Mouse (Mus musculus) neural tube, embryonic 14.5 days (tissue): ENCODE measurements around the gene Fam208a. TPM values are rescaled to one million over a fixed set of nuclear protein-coding genes. Genes with fewer than 3 reads are reported as not detected.

Experiments
- ATAC-seq: fragments of 200-750 bp; cut with Nextera tagmentation; 2 replicates; pipeline ENCODE4 v1.8.0; 2017; ENCODE audit warnings: low read depth, mild to moderate bottlenecking, moderate TSS enrichment, moderate library complexity
- H3K27ac ChIP-seq: fragments of 300-500 bp; sonication (generic); 2 replicates; pipeline ENCODE4 v1.5.1; 2014; ENCODE audit warnings: low read depth, mild to moderate bottlenecking, control low read depth, low read length, moderate library complexity, mixed read lengths
- H3K27me3 ChIP-seq: fragments of 300-500 bp; sonication (generic); 2 replicates; pipeline ENCODE4 v1.6.1; 2014; ENCODE audit warnings: low read length; ENCODE audit not compliant: control insufficient read depth, insufficient read depth
- H3K36me3 ChIP-seq: fragments of 300-500 bp; sonication (generic); 2 replicates; pipeline ENCODE4 v1.6.1; 2014; ENCODE audit warnings: low read length, mixed read lengths; ENCODE audit not compliant: control insufficient read depth, insufficient read depth
- H3K4me1 ChIP-seq: fragments of 300-500 bp; sonication (generic); 2 replicates; pipeline ENCODE4 v1.6.1; 2014; ENCODE audit warnings: low read length; ENCODE audit not compliant: control insufficient read depth, insufficient read depth
- H3K4me2 ChIP-seq: fragments of 300-500 bp; sonication (generic); 2 replicates; pipeline ENCODE4 v1.6.1; 2014; ENCODE audit warnings: mild to moderate bottlenecking, low read depth, low read length, control low read depth
- H3K4me3 ChIP-seq: fragments of 300-500 bp; sonication (generic); 2 replicates; pipeline ENCODE4 v1.5.1; 2014; ENCODE audit warnings: low read depth, low read length, control low read depth, mixed read lengths
- H3K9ac ChIP-seq: fragments of 300-500 bp; sonication (generic); replicated peaks from 2 replicates; pipeline ENCODE4 v1.6.1; 2014; ENCODE audit warnings: low read depth, mild to moderate bottlenecking, control low read depth, low read length, mixed read lengths
- H3K9me3 ChIP-seq: fragments of 300-500 bp; sonication (generic); 2 replicates; pipeline ENCODE4 v1.6.1; 2016; ENCODE audit warnings: low read length; ENCODE audit not compliant: control insufficient read depth
- WGBS: fragments of 180-500 bp; shearing (Covaris S2); extraction: QIAGEN DNeasy Blood & Tissue Kit; methylation state at CpG from one replicate; pipeline ENCODE4 v1.1.7; 2014; 5-methylcytosine and 5-hydroxymethylcytosine counted together
- polyA plus RNA-seq: library from polyadenylated mRNA; unstranded; fragments of >200 nt; fragmentation: Nextera tagmentation; extraction: Ambion mirVana; gene quantifications from 2 replicates; pipeline ENCODE4 v1.2.1, GENCODE M21; 2014

The Fam208a gene
- polyA plus RNA-seq, 1 experiment from 2014 or later = 24.3 TPM

- Histone ChIP-seq H3K9me3 (peaks cover 3% of the 10 kb centered on the region; the same call in 1 of the 2 replicates), H3K27me3 (no peaks in the 10 kb centered on the region), H3K9ac (no peak overlapping the region), H3K27ac (no peak overlapping the region), H3K4me3 (no peak overlapping the region), H3K36me3 (no peaks in the 10 kb centered on the region), H3K4me2 (no peak overlapping the region), H3K4me1 (no peaks in the 10 kb centered on the region)
- no peak for ATAC-seq
- 89% methylated on average over 3 of the region's 3 CpGs for WGBS
Observed at GRCm38 (mm10) chr14:27408240-27408639, 20.4 kb upstream of the Fam208a start.

GRCm38 (mm10) chr14:27409662-27410061 is 19.0 kb upstream of the Fam208a start:
- Histone ChIP-seq H3K9me3 (peaks cover 3% of the 10 kb centered on the region; the same call in 1 of the 2 replicates), H3K9ac (no peak overlapping the region), H3K27me3 (no peaks in the 10 kb centered on the region), H3K27ac (no peak overlapping the region), H3K4me1 (no peaks in the 10 kb centered on the region), H3K4me3 (no peak overlapping the region), H3K36me3 (no peaks in the 10 kb centered on the region), H3K4me2 (no peak overlapping the region)
- no peak for ATAC-seq
- WGBS = 97% methylated on average over 3 of the region's 3 CpGs

- WGBS = 96% methylated on average over 7 of the region's 7 CpGs
- Histone ChIP-seq H3K9ac (no peak overlapping the region), H3K27ac (no peak overlapping the region), H3K36me3 (no peaks in the 10 kb centered on the region), H3K4me2 (no peak overlapping the region), H3K27me3 (no peaks in the 10 kb centered on the region), H3K4me3 (no peak overlapping the region), H3K9me3 (peaks cover 3% of the 10 kb centered on the region; the same call in 1 of the 2 replicates), H3K4me1 (no peaks in the 10 kb centered on the region)
- ATAC-seq = no peak
Observed at GRCm38 (mm10) chr14:27411492-27411891, 17.1 kb upstream of the Fam208a start.

GRCm38 (mm10) chr14:27412699-27413098 is 15.9 kb upstream of the Fam208a start:
- Histone ChIP-seq H3K27me3 (no peaks in the 10 kb centered on the region), H3K4me3 (no peak overlapping the region), H3K4me1 (no peaks in the 10 kb centered on the region), H3K9ac (no peak overlapping the region), H3K36me3 (no peaks in the 10 kb centered on the region), H3K9me3 (peaks cover 3% of the 10 kb centered on the region; the same call in 1 of the 2 replicates), H3K27ac (no peak overlapping the region), H3K4me2 (no peak overlapping the region)
- no peak for ATAC-seq
- WGBS = 82% methylated on average over 8 of the region's 8 CpGs

- H3K27me3 ChIP-seq = no peaks in the 10 kb centered on the region
- H3K4me1 ChIP-seq = no peaks in the 10 kb centered on the region
- no peaks in the 10 kb centered on the region for H3K36me3 ChIP-seq
- peaks cover 3% of the 10 kb centered on the region; the same call in 1 of the 2 replicates for H3K9me3 ChIP-seq
- H3K27ac ChIP-seq = no peak overlapping the region
- no peak overlapping the region for H3K4me3 ChIP-seq
- 55% methylated on average over 4 of the region's 4 CpGs for WGBS
- no peak overlapping the region for H3K9ac ChIP-seq
- H3K4me2 ChIP-seq = no peak overlapping the region
- ATAC-seq = no peak
Observed at GRCm38 (mm10) chr14:27413961-27414360, 14.7 kb upstream of the Fam208a start.

GRCm38 (mm10) chr14:27420816-27421215 is 7.8 kb upstream of the Fam208a start:
- H3K4me1 ChIP-seq = no peaks in the 10 kb centered on the region
- H3K27me3 ChIP-seq = no peaks in the 10 kb centered on the region
- no peaks in the 10 kb centered on the region for H3K36me3 ChIP-seq
- H3K9me3 ChIP-seq = no peaks in the 10 kb centered on the region
- ATAC-seq = no peak
- no peak overlapping the region for H3K4me2 ChIP-seq
- H3K4me3 ChIP-seq = no peak overlapping the region
- 80% methylated on average over 3 of the region's 3 CpGs for WGBS
- H3K27ac ChIP-seq = no peak overlapping the region
- H3K9ac ChIP-seq = no peak overlapping the region

- Histone ChIP-seq H3K36me3 (no peaks in the 10 kb centered on the region), H3K27me3 (no peaks in the 10 kb centered on the region), H3K9me3 (no peaks in the 10 kb centered on the region), H3K27ac (no peak overlapping the region), H3K4me1 (no peaks in the 10 kb centered on the region), H3K4me3 (no peak overlapping the region), H3K9ac (no peak overlapping the region), H3K4me2 (no peak overlapping the region)
- 95% methylated on average over 1 of the region's 1 CpGs for WGBS
- no peak for ATAC-seq
Observed at GRCm38 (mm10) chr14:27422301-27422700, 6.3 kb upstream of the Fam208a start.

GRCm38 (mm10) chr14:27428973-27429711 is 508 bp downstream of the Fam208a start:
- H3K27me3 ChIP-seq = no peaks in the 10 kb centered on the region
- H3K9me3 ChIP-seq = 0 out of 2 replicates have a peak, but pooled peaks cover 6% of the 10 kb centered on the region
- H3K36me3 ChIP-seq = no peaks in the 10 kb centered on the region; the same call in 1 of the 2 replicates
- H3K4me1 ChIP-seq = 0 out of 2 replicates have a peak, but pooled peaks cover 3% of the 10 kb centered on the region
- H3K4me2 ChIP-seq = peak overlapping the region; percentile 68
- H3K4me3 ChIP-seq = peak overlapping the region; percentile 75
- ATAC-seq = peak; percentile 90
- H3K27ac ChIP-seq = peak overlapping the region; percentile 100
- peak overlapping the region; percentile 95 for H3K9ac ChIP-seq
- under 1% methylated on average over 77 of the region's 78 CpGs for WGBS

- Histone ChIP-seq H3K4me2 (peak overlapping the region; percentile 68), H3K4me3 (no peak overlapping the region), H3K9ac (no peak overlapping the region), H3K9me3 (0 out of 2 replicates have a peak, but pooled peaks cover 6% of the 10 kb centered on the region), H3K4me1 (0 out of 2 replicates have a peak, but pooled peaks cover 3% of the 10 kb centered on the region), H3K27me3 (no peaks in the 10 kb centered on the region), H3K27ac (no peak overlapping the region), H3K36me3 (no peaks in the 10 kb centered on the region; the same call in 1 of the 2 replicates)
- ATAC-seq = no peak
- WGBS = 93% methylated on average over 4 of the region's 4 CpGs
Observed at GRCm38 (mm10) chr14:27430280-27430679, 1.6 kb downstream of the Fam208a start.
